Mouse (Mus musculus) gastrocnemius, adult 8-10 months (tissue): ENCODE measurements around the gene Fam205c. TPM values are rescaled to one million over a fixed set of nuclear protein-coding genes. Genes with fewer than 3 reads are reported as not detected.

Experiments used
- DNase-seq, 2 experiments: peaks; one replicate each; pipeline ENCODE4 v3.0.0; 2022; ENCODE audit warnings: low spot score in 2 of 2
- total RNA-seq, 4 experiments: library from RNA; stranded (reverse); gene quantifications; 2 replicates each; pipeline ENCODE4 v1.2.4; 2022

Gene Fam205c
- under 1 TPM; 0.53 to 0.75 (median 0.56) TPM for total RNA-seq

- DNase-seq = no peak
Measured at GRCm38 (mm10) chr4:42874134-42874533, at the start of gene Fam205c. Gene Fam205c (minus strand): TSS chr4:42874234.

GRCm38 (mm10) chr4:42922461-42922860, 48.4 kb upstream of the Fam205c start:
- DNase-seq = no peak

- no peak for DNase-seq
Measured at GRCm38 (mm10) chr4:42922056-42922455, 48.0 kb upstream of the Fam205c start.

GRCm38 (mm10) chr4:42921536-42921935, 47.5 kb upstream of the Fam205c start:
- DNase-seq = no peak

- DNase-seq = no peak
Measured at GRCm38 (mm10) chr4:42920726-42921125, 46.7 kb upstream of the Fam205c start.

DNA sequence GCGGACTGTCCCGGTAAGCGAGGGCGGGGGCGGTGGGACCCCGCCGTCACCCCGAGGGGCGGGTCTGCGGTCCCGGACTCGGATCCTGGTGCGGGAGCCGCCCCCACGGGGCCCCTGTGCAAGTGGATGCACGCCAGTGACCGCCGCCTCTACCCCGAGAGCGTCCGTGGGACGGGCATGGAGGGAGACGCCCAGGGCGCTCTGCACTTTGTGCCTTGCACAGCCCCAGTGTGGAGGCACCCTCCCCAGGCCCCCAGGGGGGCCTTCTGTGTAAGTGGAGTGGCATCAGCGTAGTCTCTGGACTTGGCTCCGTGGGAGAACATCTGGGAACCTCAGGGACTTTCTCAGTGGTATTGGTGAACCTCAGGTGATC, 43.4 kb upstream of the Fam205c start:
- DNase-seq = no peak

GRCm38 (mm10) chr4:42916617-42917401, 42.8 kb upstream of the Fam205c start, which contains the start of gene Phf24:
Gene Phf24 (plus strand): TSS chr4:42916660.
- no peak for DNase-seq

DNA sequence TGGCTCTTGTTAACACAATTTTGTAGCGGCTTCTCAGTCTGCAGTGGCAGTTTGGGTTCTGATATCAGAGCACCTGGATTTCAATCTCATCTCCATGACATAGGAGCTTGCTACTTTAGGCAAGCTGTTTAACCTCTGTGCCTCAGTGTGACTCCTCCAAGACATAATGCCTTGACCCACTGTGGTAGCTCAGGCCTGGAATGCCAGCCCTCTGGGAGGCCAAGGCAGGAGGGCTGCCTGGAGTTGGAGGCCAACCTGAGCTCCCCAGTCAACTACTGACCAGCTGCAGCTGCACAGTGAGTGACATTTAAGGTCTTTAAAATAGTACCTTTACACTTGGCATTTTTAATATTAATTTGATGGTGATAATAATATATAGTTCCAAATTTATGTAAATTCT, 41.9 kb upstream of the Fam205c start:
- DNase-seq = no peak

GRCm38 (mm10) chr4:42915311-42915710, 41.3 kb upstream of the Fam205c start:
- DNase-seq = no peak

- no peak for DNase-seq
Measured at GRCm38 (mm10) chr4:42913391-42913790, 39.4 kb upstream of the Fam205c start.

- DNase-seq = no peak
Measured at GRCm38 (mm10) chr4:42904966-42905365, 30.9 kb upstream of the Fam205c start.

GRCm38 (mm10) chr4:42904523-42904922, 30.5 kb upstream of the Fam205c start:
- no peak for DNase-seq

- no peak for DNase-seq
Measured at GRCm38 (mm10) chr4:42903942-42904341, 29.9 kb upstream of the Fam205c start.

- DNase-seq = no peak
Measured at GRCm38 (mm10) chr4:42902730-42903129, 28.7 kb upstream of the Fam205c start.

GRCm38 (mm10) chr4:42902174-42902573, 28.1 kb upstream of the Fam205c start:
- DNase-seq = no peak

DNA sequence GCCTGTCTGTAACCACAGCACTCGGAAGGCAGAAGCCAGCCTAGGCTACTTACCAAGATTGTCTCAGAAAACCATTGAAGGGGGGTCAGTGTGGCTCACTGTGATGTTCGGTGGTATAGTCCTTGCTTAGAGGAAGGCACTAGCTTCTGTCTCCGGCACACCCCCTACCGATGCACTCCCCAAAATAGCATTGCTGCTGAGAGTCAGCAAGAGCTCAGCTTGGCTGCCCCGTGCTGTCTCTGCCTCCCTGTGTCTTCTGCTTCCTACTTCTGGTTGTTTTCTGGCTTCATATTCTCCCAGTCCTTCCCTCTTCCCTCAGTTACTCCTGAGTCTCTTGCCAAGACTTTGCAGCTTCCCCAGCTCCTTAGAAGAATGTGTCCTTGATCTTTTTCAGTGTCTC, 26.8 kb upstream of the Fam205c start:
- DNase-seq = no peak

DNA sequence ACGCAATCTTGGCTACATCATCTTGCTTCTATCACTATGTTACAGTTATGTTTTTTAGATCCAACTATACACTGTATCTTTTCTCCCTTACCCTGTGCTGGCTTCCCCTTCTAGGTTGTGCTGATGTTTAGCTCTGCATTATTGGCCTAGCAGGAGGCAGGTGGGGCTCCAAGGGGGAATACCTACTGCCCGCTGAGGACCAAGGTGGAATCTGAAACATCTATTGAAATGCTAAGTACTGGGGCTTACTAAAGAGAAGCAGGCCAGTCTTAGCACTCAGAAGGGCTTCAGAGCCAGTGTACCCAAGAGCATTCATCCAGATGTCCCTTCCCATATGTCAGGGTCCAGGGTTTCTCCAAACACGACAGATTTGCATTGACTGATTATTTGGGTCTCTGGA, 24.9 kb upstream of the Fam205c start:
- no peak for DNase-seq

GRCm38 (mm10) chr4:42895118-42895517, 21.1 kb upstream of the Fam205c start:
- no peak for DNase-seq

DNA sequence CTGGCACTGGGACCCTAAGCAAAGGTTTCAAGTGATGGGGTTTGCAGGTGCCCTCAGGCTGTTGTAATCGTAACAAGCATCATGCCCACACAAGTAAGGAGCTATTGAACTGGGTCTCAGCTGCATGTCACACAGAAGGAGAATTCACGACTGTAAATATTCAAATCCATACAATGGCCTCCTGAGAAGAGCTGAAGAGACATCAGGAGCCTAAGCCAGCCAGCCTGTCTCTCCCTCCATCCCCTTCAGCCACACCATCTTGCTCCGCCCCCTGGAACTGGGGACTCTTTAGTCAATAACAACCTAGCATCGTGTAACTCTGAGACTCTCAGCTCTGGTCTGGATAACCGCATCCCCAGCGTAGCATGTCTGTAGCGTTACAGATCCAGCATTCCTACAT, 17.1 kb upstream of the Fam205c start:
- DNase-seq = no peak

- DNase-seq = no peak
Measured at GRCm38 (mm10) chr4:42888806-42889205, 14.8 kb upstream of the Fam205c start.

DNA sequence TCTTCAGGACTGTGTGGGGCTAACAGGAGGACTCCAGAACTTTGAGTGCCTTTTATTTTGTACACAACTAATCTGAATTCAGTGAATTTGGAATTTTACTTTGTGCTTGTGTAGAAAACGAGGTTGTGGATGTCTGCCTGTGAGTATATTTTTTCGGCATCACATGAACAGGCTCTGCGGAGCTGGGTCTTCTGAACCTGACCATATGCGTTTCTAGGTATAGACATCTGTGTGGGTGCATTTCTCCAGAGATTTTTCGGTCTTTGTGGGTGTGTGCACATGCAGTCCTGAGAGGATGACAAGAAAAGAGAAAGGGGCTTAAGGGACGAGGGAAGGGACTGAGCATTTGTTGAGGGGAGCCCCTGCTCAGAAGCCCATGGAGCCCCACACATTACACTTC, 12.9 kb upstream of the Fam205c start:
- DNase-seq = no peak

GRCm38 (mm10) chr4:42880677-42880948, 6.6 kb upstream of the Fam205c start:
- no peak for DNase-seq

GRCm38 (mm10) chr4:42879829-42880676, 6.0 kb upstream of the Fam205c start:
- DNase-seq = no peak
